Mouse (Mus musculus) layer of hippocampus, postnatal 10 days (tissue): ENCODE data around the gene Rps6ka2. TPM values are rescaled to one million over a fixed set of nuclear protein-coding genes. Genes with fewer than 3 reads are reported as not detected.
A peak's percentile ranks its signal among the peaks of the same experiment; 100 is the strongest.
"Not testable (repeated sequence)": the region's sequence is repeated elsewhere in the genome, so short reads cannot be mapped to it uniquely, and the experiment has no call there.

ENCODE experiments used
- DNase-seq, 2 experiments: peaks; one replicate each; pipeline ENCODE4 v3.0.0; 2021; ENCODE audit warnings: low spot score in 2 of 2
- total RNA-seq, 2 experiments: library from RNA; stranded (reverse); gene quantifications; 2 replicates each; pipeline ENCODE4 v1.2.3; 2021

The Rps6ka2 gene
- total RNA-seq, 2 experiments from 2014 or later, result 27.0 to 27.4 TPM

GRCm38 (mm10) chr17:7170304-7171295 lies 685 bp downstream of the Rps6ka2 start:
- DNase-seq, result no peak

- no peak for DNase-seq
These were observed 3.6 kb downstream of the Rps6ka2 start for GRCm38 (mm10) chr17:7173331-7174028.

- no peak for DNase-seq
These were observed 5.4 kb downstream of the Rps6ka2 start for GRCm38 (mm10) chr17:7175293-7175692.

GRCm38 (mm10) chr17:7176394-7176793 lies 6.5 kb downstream of the Rps6ka2 start:
- no peak for DNase-seq

- no peak for DNase-seq
These were observed 8.3 kb downstream of the Rps6ka2 start for GRCm38 (mm10) chr17:7178196-7178595.

- no peak for DNase-seq
These were observed 12.3 kb downstream of the Rps6ka2 start for GRCm38 (mm10) chr17:7182187-7182586.

- not testable (repeated sequence) for DNase-seq
These were observed 17.1 kb downstream of the Rps6ka2 start for GRCm38 (mm10) chr17:7187037-7187436.

- no peak for DNase-seq
These were observed 19.5 kb downstream of the Rps6ka2 start for GRCm38 (mm10) chr17:7189425-7189824.

- DNase-seq, result no peak
These were observed 20.1 kb downstream of the Rps6ka2 start for GRCm38 (mm10) chr17:7189975-7190374.

GRCm38 (mm10) chr17:7194140-7194840 lies 24.4 kb downstream of the Rps6ka2 start:
- DNase-seq, result no peak

GRCm38 (mm10) chr17:7197121-7197925 lies 27.4 kb downstream of the Rps6ka2 start:
- DNase-seq, result no peak

- DNase-seq, result no peak
These were observed 35.0 kb downstream of the Rps6ka2 start for GRCm38 (mm10) chr17:7204771-7205406.

- DNase-seq, result no peak
These were observed 36.7 kb downstream of the Rps6ka2 start for GRCm38 (mm10) chr17:7206434-7207145.

GRCm38 (mm10) chr17:7210648-7211047 lies 40.7 kb downstream of the Rps6ka2 start:
- DNase-seq, result no peak

- DNase-seq, result no peak
These were observed 42.0 kb downstream of the Rps6ka2 start for GRCm38 (mm10) chr17:7211893-7212292.

- no peak for DNase-seq
These were observed 43.3 kb downstream of the Rps6ka2 start for GRCm38 (mm10) chr17:7213214-7213613.

- DNase-seq, result peak; percentile 71 to 78
These were observed 44.1 kb downstream of the Rps6ka2 start for GRCm38 (mm10) chr17:7214061-7214460.

GRCm38 (mm10) chr17:7217791-7218329 lies 47.9 kb downstream of the Rps6ka2 start:
- DNase-seq, result no peak

- DNase-seq, result no peak
These were observed 48.5 kb downstream of the Rps6ka2 start for GRCm38 (mm10) chr17:7218396-7218795.
